Mouse (Mus musculus) forebrain, embryonic 11.5 days (tissue): Measurements from ENCODE around the gene Fbxo3. TPM values are rescaled to one million over a fixed set of nuclear protein-coding genes. Genes with fewer than 3 reads are reported as not detected.
"Not testable (repeated sequence)": the region's sequence is repeated elsewhere in the genome, so short reads cannot be mapped to it uniquely, and the experiment has no call there.

Experiments used
- ATAC-seq: fragments of 200-750 bp; cut with Nextera tagmentation; replicated peaks from 2 replicates; pipeline ENCODE4 v1.8.0; 2017; ENCODE audit warnings: moderate TSS enrichment; ENCODE audit not compliant: low FRiP score
- DNase-seq: peaks from one replicate; pipeline ENCODE4 v3.0.0-alpha.2; 2017; ENCODE audit warnings: low spot score
- H3K27ac ChIP-seq: fragments of 300-500 bp; sonication (generic); 2 replicates; pipeline ENCODE4 v1.5.1; 2014; ENCODE audit warnings: low read depth, low read length
- H3K27me3 ChIP-seq: fragments of 300-500 bp; sonication (generic); 2 replicates; pipeline ENCODE4 v1.6.1; 2014; ENCODE audit warnings: mild to moderate bottlenecking, low read length, mixed read lengths; ENCODE audit not compliant: control insufficient read depth, insufficient read depth
- H3K36me3 ChIP-seq: fragments of 300-500 bp; sonication (generic); 2 replicates; pipeline ENCODE4 v1.6.1; 2014; ENCODE audit warnings: mild to moderate bottlenecking, low read length, moderate library complexity, mixed read lengths; ENCODE audit not compliant: control insufficient read depth, insufficient read depth
- H3K4me1 ChIP-seq: fragments of 300-500 bp; sonication (generic); replicated peaks from 2 replicates; pipeline ENCODE4 v1.6.1; 2014; ENCODE audit warnings: low read length, mixed read lengths; ENCODE audit not compliant: control insufficient read depth, insufficient read depth
- H3K4me2 ChIP-seq: fragments of 300-500 bp; sonication (generic); 2 replicates; pipeline ENCODE4 v1.6.1; 2014; ENCODE audit warnings: low read depth, mild to moderate bottlenecking, low read length, moderate library complexity, mixed read lengths; ENCODE audit not compliant: severe bottlenecking
- H3K4me3 ChIP-seq: fragments of 300-500 bp; sonication (generic); 2 replicates; pipeline ENCODE4 v1.5.1; 2014; ENCODE audit warnings: low read depth, low read length
- H3K9ac ChIP-seq: fragments of 300-500 bp; sonication (generic); 2 replicates; pipeline ENCODE4 v1.6.1; 2014; ENCODE audit warnings: low read length
- H3K9me3 ChIP-seq: fragments of 300-500 bp; sonication (generic); 2 replicates; pipeline ENCODE4 v1.6.1; 2016; ENCODE audit warnings: low read length, mixed read lengths; ENCODE audit not compliant: control insufficient read depth
- WGBS: fragments of 180-500 bp; shearing (Covaris S2); extraction: QIAGEN DNeasy Blood & Tissue Kit; methylation state at CpG from one replicate; pipeline ENCODE4 v1.1.7; 2014; 5-methylcytosine and 5-hydroxymethylcytosine counted together
- polyA plus RNA-seq: library from polyadenylated mRNA; unstranded; fragments of >200 nt; fragmentation: Nextera tagmentation; extraction: Ambion mirVana; gene quantifications from 2 replicates; pipeline ENCODE4 v1.2.1, GENCODE M21; 2014

Gene Fbxo3
- polyA plus RNA-seq, 1 experiment from 2014 or later = 61.4 TPM

DNA sequence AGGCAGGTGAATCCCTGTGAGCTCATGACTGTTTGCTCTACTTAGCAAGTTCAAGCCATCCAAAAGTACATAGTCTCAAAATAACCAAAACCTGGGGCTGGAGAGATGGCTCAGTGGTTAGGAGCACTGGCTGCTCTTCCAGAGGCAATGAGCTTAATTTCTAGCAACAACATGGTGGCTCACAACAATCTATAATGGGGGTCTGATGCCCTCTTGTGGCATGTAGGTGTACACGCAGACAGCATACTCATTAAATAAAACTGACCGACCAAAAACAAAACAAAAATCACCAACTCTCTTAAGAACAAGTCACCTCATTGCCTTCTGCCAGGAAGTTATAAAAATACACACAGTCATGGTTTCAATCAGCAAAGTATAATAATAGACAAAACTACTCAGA, 26.4 kb upstream of the Fbxo3 start:
- Histone ChIP-seq H3K27ac (no peak overlapping the region), H3K4me2 (no peak overlapping the region), H3K9ac (no peak overlapping the region), H3K4me1 (no peaks in the 10 kb centered on the region), H3K27me3 (no peaks in the 10 kb centered on the region), H3K4me3 (no peak overlapping the region), H3K9me3 (no peaks in the 10 kb centered on the region), H3K36me3 (no peaks in the 10 kb centered on the region)
- 21% methylated on average over 2 of the region's 2 CpGs for WGBS
- ATAC-seq = no peak
- DNase-seq = no peak

DNA sequence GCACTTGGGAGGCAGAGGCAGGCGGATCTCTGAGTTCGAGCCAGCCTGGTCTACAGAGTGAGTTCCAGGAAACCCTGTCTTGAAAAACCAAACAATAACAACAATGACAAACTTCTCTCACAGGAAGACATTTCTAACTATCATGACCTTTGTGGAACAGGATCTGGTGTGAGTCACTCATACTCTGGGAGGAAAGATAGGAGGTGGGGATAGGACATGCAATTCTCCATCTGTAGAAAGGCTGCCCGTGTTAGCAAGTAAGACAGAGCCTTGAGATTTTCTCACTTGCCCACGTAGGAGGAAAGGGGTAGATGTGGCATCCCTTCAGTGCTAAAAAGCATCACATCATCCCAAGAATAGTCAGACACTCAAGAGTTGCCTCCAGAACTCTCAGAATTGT, 25.7 kb upstream of the Fbxo3 start:
- H3K27me3 ChIP-seq = no peaks in the 10 kb centered on the region
- DNase-seq (no peak), ATAC-seq (no peak)
- no peak overlapping the region for H3K4me2 ChIP-seq
- no peak overlapping the region for H3K9ac ChIP-seq
- 82% methylated on average over 4 of the region's 4 CpGs for WGBS
- H3K4me1 ChIP-seq = no peaks in the 10 kb centered on the region
- no peaks in the 10 kb centered on the region for H3K9me3 ChIP-seq
- no peaks in the 10 kb centered on the region for H3K36me3 ChIP-seq
- H3K4me3 ChIP-seq = no peak overlapping the region
- H3K27ac ChIP-seq = no peak overlapping the region

DNA sequence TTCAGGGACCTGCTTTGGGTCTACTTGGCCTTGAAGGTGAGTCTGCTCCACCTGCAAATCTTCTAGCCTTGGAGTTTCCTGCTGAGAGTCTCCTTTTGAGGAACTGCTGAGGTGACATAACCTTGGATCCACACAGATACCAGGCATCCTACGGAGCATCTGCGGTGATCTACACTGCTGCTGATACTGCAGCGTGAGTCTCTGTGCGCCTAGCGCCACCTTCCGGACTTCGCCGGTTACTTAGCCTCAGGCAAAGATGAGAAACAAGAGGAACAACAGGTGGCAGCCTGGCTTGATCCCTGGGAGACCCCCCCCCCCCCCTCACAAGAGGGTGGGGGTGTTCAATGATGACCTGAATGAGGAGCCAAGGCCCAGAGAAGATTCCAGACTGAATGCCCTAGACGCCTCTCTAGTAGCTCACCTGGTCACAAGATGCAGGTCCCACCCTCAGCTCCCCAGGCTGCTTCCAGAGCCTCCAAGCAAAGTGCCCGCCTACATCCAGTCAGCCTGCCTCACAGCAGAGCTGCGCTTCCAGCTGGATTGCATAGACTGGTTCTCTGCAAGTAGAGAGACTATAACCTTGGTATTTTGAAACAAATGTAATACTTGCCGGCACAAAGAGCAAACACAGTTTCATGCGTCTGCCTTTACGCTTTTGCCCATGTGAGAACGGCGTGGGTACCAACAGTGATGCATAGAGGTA, 24.7 kb upstream of the Fbxo3 start:
- no peak overlapping the region for H3K4me2 ChIP-seq
- H3K36me3 ChIP-seq = no peaks in the 10 kb centered on the region
- H3K4me1 ChIP-seq = no peaks in the 10 kb centered on the region
- no peak overlapping the region for H3K9ac ChIP-seq
- no peaks in the 10 kb centered on the region for H3K27me3 ChIP-seq
- DNase-seq = peak; percentile 80
- peak; percentile 56; the same call in 1 of the 2 replicates for ATAC-seq
- no peak overlapping the region for H3K4me3 ChIP-seq
- no peak overlapping the region for H3K27ac ChIP-seq
- H3K9me3 ChIP-seq = no peaks in the 10 kb centered on the region
- 34% methylated on average over 16 of the region's 16 CpGs for WGBS

DNA sequence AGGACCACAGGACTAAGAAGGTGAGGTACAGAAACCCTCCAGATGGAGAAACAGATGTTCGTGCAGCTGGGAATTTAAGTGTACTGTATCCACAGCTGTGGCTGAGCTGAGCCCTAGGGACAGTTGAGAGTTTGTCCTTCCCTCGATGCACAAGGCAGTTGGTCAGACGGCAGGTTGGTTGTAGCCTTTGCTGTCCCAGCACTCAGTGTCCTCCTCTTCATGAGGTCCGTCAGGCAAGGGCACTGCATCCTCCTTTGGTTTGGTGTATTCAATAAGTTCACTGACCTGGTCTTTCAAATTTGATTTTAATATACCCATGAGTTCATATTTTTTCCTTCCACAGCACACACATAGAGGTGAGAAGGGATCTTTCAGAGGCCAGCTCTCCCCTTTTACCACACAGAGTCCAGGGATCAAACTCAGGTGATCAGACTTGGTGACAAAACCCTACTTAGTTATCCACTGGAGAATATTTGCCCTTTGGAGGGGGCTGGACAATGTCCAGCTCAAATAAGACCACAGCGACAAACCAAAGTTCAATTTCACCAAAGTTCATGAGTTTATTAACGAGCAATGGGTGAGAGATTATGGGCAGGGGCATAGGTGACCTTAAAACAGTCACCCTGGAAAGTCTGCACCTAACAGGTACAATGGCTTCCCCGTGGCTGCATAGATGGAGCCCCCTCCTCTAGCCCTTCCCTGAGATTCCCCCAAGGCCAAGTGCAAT, 19.6 kb upstream of the Fbxo3 start:
- ATAC-seq = no peak
- Histone ChIP-seq H3K4me2 (no peak overlapping the region), H3K4me3 (no peak overlapping the region), H3K27ac (no peak overlapping the region), H3K9ac (no peak overlapping the region), H3K36me3 (no peaks in the 10 kb centered on the region), H3K27me3 (no peaks in the 10 kb centered on the region), H3K4me1 (no peaks in the 10 kb centered on the region), H3K9me3 (no peaks in the 10 kb centered on the region)
- no peak for DNase-seq
- WGBS = 86% methylated on average over 7 of the region's 7 CpGs

DNA sequence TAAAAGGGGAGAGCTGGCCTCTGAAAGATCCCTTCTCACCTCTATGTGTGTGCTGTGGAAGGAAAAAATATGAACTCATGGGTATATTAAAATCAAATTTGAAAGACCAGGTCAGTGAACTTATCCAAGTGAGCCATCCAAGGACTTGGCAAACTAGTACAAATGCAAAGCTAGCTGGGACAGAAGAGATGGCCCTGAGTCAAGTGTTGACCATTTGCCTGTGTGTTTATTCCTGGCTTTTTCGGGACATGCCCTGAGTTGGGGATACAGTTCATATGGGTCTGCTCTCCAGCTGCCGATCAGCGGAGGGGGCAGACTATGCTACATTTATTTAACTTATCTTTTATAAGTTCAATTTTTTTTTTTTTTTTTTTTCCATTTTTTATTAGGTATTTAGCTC, 18.7 kb upstream of the Fbxo3 start:
- H3K4me3 ChIP-seq, H3K4me2 ChIP-seq, H3K27ac ChIP-seq, DNase-seq, H3K9me3 ChIP-seq, H3K9ac ChIP-seq, H3K36me3 ChIP-seq, ATAC-seq, H3K27me3 ChIP-seq, H3K4me1 ChIP-seq: not testable (repeated sequence)
- 96% methylated on average over 3 of the region's 3 CpGs for WGBS

DNA sequence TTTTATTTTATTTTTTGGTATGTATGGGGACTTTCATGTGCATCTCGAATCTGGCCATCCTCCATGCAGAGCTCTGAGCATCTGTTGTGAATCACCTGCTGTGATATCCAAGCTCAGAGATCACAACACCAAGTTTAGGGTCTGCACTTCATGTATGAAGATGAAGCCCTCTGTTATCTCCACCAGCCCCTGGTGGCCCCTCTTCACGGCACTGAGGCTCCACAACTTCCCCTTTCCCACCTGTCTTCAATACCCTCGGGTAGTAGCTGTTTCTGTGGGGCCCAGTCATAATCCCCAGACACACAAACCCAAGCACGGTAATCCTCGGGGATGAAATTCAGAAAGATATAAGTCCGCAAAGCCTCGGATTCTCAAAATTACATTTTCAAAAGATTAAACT, 4.4 kb upstream of the Fbxo3 start:
- Histone ChIP-seq H3K4me2 (no peak overlapping the region), H3K9me3 (no peaks in the 10 kb centered on the region), H3K27ac (no peak overlapping the region), H3K4me3 (no peak overlapping the region), H3K36me3 (no peaks in the 10 kb centered on the region), H3K27me3 (no peaks in the 10 kb centered on the region), H3K4me1 (no peaks in the 10 kb centered on the region), H3K9ac (no peak overlapping the region)
- WGBS = 86% methylated on average over 7 of the region's 7 CpGs
- ATAC-seq = no peak
- no peak for DNase-seq

DNA sequence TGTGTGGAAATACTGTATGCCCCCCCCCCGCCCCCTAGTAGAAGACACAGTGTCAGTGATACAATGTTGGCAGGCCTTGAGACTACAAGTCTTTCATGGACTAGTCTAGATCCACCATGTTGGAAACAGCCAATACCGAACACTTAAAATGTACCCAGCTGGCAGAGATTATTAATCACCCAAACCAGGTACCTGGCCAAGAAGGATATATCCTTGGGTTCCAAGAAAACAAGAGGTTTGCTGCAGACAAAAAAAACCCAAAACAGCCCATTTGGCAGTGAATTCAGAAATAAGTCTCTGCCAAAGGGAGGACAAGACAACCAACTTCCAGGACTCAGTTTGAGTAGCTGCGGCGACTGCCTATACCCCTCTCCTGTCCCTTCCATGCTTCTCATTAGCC, 2.9 kb upstream of the Fbxo3 start:
- DNase-seq = no peak

DNA sequence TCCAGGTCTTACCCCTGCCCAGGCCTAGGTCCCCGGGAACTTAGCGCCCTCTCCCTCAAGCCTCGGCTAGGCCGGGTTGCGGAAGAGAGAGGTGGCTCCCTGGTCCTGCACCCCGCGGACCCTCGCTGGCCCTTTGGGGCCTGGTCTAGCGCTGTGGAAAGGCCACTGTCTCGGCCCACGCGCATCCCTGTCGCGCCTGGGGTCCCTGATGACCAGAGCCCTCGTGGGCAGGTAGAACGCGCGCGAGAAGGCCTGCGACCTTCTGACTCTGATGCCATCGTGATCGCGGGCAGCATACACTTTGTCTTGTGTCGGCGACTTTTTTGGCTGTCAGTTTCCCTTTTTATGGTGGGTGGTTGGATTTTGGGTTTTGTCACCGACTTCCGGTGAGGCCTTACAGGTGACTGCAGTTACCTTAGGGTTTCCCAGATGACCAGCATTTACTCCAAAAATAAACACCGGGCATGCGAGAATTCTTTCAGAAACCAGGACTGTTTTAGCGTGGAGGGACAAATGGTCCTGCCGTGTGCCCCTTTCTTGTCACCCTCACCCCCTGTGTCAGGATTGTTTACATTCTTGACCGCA, 710 bp downstream of the Fbxo3 start, which contains the start of gene 4931422A03Rik:
4931422A03Rik (minus strand) TSS at position 223 of the 585 bp plus-strand sequence.
- peak within 1 kb of the TSS; percentile 74 for H3K4me3 ChIP-seq
- H3K4me1 ChIP-seq = peaks cover 4% of the 10 kb centered on the region; the same call in 1 of the 2 replicates
- peak within 1 kb of the TSS; percentile 93 for H3K9ac ChIP-seq
- no peak within 1 kb of the TSS for H3K27ac ChIP-seq
- H3K9me3 ChIP-seq = no peaks in the 10 kb centered on the region
- ATAC-seq (peak; percentile 69), DNase-seq (no peak)
- WGBS = 1% methylated on average over 32 of the region's 32 CpGs
- peak within 1 kb of the TSS; percentile 88 for H3K4me2 ChIP-seq
- no peaks in the 10 kb centered on the region for H3K36me3 ChIP-seq
- H3K27me3 ChIP-seq = no peaks in the 10 kb centered on the region

More for the DNA sequence above, 2.9 kb upstream of the Fbxo3 start:
- H3K4me3 ChIP-seq = no peak overlapping the region
- H3K4me1 ChIP-seq = peaks cover 4% of the 10 kb centered on the region; the same call in 1 of the 2 replicates
- ATAC-seq = no peak
- WGBS = 87% methylated on average over 4 of the region's 4 CpGs
- H3K4me2 ChIP-seq = no peak overlapping the region
- H3K27me3 ChIP-seq = no peaks in the 10 kb centered on the region
- no peaks in the 10 kb centered on the region for H3K36me3 ChIP-seq
- H3K9ac ChIP-seq = no peak overlapping the region
- H3K9me3 ChIP-seq = no peaks in the 10 kb centered on the region
- no peak overlapping the region for H3K27ac ChIP-seq
